Mouse (Mus musculus) lung, adult 2 months (tissue): ENCODE results near the gene Aldh1a3. TPM values are rescaled to one million over a fixed set of nuclear protein-coding genes. Genes with fewer than 3 reads are reported as not detected.

Experiments used
- DNase-seq: peaks from one replicate; pipeline ENCODE4 v3.0.0; 2022
- H3K4me1 ChIP-seq: fragments of 200-500 bp; 2 replicates; pipeline ENCODE4 v1.6.1; 2011; ENCODE audit warnings: low read length; ENCODE audit not compliant: control insufficient read depth, insufficient read depth
- H3K4me3 ChIP-seq: fragments of 200-500 bp; replicated peaks from 2 replicates; pipeline ENCODE3; 2011; ENCODE audit warnings: low read depth, mild to moderate bottlenecking, control low read depth, low read length; ENCODE audit errors: extremely low read depth
- CTCF ChIP-seq: fragments of 200-500 bp; IDR thresholded peaks from 2 replicates; pipeline ENCODE4 v1.5.1; 2011; ENCODE audit warnings: mild to moderate bottlenecking, low read length, control low read depth; ENCODE audit not compliant: insufficient read depth
- POLR2A ChIP-seq: fragments of 200-500 bp; IDR thresholded peaks from 2 replicates; pipeline ENCODE4 v1.6.1; 2011; ENCODE audit warnings: low read depth, mild to moderate bottlenecking, control low read depth, low read length, borderline replicate concordance; ENCODE audit errors: extremely low read depth
- WGBS: fragments of 180-500 bp; shearing (Covaris S2); methylation state at CpG from one replicate; pipeline ENCODE4 v1.1.7; 2018; 5-methylcytosine and 5-hydroxymethylcytosine counted together
- polyA plus RNA-seq: library from polyadenylated mRNA; depleted of rRNA; stranded (reverse); fragments of >200 nt; gene quantifications from 2 replicates; pipeline ENCODE4 v1.2.3, GENCODE M21; 2012

Gene Aldh1a3
- polyA plus RNA-seq, 1 experiment = 0.53 TPM

DNA sequence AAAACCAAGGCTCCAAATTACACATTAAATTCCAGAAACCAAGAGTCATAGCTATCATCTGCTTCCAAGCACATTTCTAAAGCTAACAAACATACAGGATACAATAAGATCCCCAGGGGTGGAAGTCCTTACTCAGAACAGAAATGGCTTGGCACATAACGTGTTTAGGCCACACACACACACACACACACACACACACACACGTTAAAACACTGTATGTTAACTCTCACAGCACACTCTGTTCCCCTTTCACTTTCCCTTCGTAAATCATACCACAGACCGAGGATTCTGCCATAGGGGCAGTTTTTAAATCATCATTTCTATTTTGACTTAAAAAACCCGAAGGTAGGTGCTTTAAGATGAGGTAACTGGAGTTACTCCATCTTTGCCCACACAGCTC lies 43.1 kb downstream of the Aldh1a3 start:
- 14% methylated on average over 5 of the region's 5 CpGs for WGBS
- Histone ChIP-seq H3K4me3 (no peak overlapping the region), H3K4me1 (peaks cover 6% of the 10 kb centered on the region)
- no peak for DNase-seq
- TF ChIP-seq CTCF (no peak), POLR2A (no peak)

DNA sequence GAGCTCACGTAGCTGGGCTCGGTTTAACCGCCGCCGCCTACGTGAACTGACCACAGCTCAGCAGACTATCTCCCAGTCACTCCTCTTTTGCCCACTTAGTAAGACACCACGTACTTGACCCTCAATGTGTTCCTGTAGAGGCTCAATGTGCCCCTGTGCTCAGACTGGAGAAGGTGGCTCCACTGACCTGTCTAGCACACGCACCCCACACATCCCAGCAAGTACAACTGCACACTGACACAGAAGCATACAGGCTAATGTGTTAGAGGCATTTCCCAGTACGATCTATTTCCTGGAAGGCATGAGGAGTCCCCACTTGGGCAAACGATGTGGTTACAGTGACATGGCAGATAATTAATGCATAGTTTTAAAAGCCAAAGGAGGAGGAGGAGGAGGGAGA lies 50.8 kb downstream of the Aldh1a3 start:
- Histone ChIP-seq H3K4me1 (peaks cover 16% of the 10 kb centered on the region), H3K4me3 (peak overlapping the region; percentile 45)
- TF ChIP-seq POLR2A (no peak), CTCF (no peak)
- DNase-seq = no peak
- 58% methylated on average over 10 of the region's 10 CpGs for WGBS

DNA sequence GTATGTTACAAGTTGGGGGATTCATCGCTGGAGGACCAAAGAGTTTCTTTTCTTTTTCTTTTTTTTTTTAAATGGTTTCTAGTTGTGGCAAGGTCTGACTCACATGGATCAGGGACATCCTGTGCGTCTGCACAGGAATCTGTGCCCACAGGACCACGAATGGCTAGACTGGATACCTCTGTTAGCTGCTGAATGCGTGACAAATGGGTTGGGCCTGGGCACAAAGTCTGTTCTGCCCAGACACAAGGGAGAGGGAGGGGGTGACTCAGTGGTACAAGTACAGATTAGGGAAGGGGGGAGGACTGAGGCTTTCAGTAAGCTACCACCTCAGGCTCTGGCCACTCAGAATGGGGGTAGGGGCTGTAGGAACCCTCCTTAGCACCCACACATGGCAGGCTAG lies 51.6 kb downstream of the Aldh1a3 start:
- Histone ChIP-seq H3K4me3 (no peak overlapping the region), H3K4me1 (peaks cover 16% of the 10 kb centered on the region)
- DNase-seq = no peak
- WGBS = 78% methylated on average over 4 of the region's 4 CpGs
- TF ChIP-seq CTCF = no peak
- no peak for TF ChIP-seq POLR2A

DNA sequence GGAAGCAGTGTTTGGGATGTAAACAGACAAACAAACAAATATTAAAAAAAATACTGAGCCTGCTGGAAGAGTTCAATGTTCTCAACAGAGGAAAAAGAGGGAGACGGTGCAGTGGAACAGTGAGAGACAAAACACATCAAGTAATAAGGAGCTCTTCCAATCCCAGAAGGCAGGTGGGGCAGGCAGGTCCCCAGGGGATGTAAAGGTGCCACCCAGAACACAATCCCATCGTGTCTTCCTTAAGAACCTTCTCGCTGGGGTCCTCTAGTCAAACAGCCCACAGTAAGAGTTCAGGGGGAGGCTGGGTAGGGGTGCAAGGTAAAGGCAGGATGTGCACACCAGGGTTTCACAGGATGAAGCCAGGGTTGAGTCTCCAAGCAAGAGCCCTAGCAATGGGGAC lies 53.9 kb downstream of the Aldh1a3 start:
- Histone ChIP-seq H3K4me3 (no peak overlapping the region), H3K4me1 (peaks cover 20% of the 10 kb centered on the region)
- no peak for TF ChIP-seq CTCF
- no peak for TF ChIP-seq POLR2A
- DNase-seq = no peak
- 86% methylated on average over 3 of the region's 3 CpGs for WGBS

DNA sequence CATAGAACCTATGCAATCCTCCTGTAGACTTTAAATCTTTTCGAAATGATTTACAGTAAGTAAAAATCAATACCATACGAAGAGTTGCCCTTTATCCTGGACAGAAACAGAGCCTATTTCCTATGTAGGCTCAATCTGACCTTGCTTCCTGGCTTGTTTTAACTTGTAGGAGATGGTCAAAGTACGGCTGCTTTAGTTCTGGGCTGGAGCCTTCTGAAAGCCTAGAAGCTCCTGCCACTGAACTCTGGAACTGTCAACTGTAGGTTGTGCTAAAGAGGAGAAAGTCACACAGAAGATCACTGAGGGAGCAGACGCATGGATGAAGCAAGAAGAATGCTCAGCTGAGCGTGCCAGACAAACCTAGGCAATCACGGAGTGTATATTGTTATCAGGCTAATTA lies 56.3 kb downstream of the Aldh1a3 start:
- no peak overlapping the region for H3K4me3 ChIP-seq
- peaks cover 12% of the 10 kb centered on the region for H3K4me1 ChIP-seq
- 84% methylated on average over 6 of the region's 6 CpGs for WGBS
- TF ChIP-seq POLR2A (no peak), CTCF (no peak)
- DNase-seq = no peak

DNA sequence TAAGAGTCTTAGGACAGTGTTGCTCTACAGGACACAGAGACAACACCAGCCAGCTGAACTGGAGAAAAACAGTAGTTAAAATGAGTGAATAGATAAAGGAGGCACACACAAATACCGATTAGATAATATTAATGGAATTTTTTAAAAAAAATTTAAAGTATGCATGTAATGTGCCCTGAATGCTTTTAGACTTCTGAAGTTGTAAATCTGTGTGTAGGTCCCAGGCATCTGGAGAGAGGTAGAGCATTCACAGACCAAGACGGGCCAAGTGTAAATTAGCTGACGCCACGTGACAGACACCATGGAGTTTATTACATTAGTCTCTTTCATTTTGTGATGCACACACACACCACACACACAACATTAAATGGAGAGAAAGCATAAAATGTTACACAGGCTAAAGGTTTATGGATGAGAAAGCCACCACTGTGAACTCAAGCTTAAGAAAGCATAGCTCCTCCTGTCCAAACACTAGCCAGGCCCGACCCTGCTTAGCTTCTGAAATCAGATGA lies 57.3 kb downstream of the Aldh1a3 start:
- Histone ChIP-seq H3K4me1 (peaks cover 11% of the 10 kb centered on the region), H3K4me3 (no peak overlapping the region)
- DNase-seq = no peak
- 55% methylated on average over 5 of the region's 5 CpGs for WGBS
- TF ChIP-seq CTCF (no peak), POLR2A (no peak)

DNA sequence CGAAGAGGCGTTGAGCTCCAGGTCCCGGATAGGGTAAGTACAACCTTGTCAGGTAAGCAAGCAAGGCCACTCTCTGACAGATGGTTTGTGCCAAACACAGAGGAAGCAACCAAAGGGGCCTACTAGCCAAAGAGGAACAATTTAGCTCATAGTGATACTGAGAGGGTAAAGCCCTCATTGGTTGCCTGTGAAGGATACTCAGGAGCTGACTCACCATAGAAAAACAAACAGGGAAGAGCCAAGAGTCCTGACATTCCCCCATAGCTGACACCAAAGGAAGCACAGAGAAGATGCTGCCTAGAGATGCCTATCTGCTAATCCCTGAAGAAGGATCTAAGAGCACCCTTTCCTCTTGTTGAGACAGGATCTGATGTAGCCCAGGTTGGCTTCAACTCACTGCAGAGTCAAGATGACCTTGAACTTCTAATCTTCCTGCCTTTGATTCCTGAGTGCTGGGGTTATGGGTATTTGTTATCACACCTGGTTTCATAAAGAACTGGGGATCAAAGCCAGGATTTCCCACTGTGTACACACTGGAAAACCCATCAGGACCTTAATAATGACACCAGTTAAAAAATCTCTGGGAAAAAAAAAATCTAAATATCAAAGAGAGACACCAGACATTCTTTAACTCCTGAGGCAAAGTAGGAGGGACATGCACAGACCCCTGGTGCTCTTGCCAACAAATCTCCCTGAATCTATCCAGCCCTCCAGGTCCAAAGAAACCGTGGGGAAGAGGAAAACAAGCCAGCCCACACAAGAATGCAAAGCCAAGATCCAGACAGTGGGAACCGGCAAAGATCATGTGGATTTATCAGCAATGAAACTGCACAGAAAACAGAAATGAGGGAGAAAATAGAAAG lies 58.0 kb downstream of the Aldh1a3 start:
- no peak for DNase-seq
- Histone ChIP-seq H3K4me1 (peaks cover 9% of the 10 kb centered on the region), H3K4me3 (no peak overlapping the region)
- WGBS = 57% methylated on average over 5 of the region's 5 CpGs
- no peak for TF ChIP-seq POLR2A
- no peak for TF ChIP-seq CTCF

DNA sequence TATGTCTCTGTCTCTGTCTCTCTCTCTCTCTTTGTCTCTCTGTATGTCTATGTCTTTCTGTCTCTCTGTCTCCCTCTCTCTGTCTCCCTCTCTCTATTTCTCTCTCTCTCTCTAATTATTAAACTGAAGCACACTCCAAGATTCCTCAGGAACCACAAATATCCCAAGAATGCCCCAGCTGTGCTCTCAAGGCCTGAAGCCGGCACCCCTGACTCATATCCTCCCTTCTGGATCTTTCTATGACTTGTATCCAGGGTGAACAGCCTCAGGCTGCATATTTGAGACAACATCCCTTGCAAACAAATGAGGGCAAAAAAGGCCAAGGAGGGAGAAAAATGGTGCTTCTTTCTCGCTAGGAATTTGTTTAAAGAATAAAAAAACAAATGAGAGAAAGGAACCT lies 61.4 kb downstream of the Aldh1a3 start, which contains the start of gene Gm10974:
Gene Gm10974 (plus strand): TSS at position 2 of the 400 bp plus-strand sequence.
- TF ChIP-seq CTCF (no peak), POLR2A (no peak)
- Histone ChIP-seq H3K4me1 (peaks cover 9% of the 10 kb centered on the region), H3K4me3 (no peak within 1 kb of the TSS)
- 36% methylated on average over 2 of the region's 2 CpGs for WGBS
- no peak for DNase-seq

DNA sequence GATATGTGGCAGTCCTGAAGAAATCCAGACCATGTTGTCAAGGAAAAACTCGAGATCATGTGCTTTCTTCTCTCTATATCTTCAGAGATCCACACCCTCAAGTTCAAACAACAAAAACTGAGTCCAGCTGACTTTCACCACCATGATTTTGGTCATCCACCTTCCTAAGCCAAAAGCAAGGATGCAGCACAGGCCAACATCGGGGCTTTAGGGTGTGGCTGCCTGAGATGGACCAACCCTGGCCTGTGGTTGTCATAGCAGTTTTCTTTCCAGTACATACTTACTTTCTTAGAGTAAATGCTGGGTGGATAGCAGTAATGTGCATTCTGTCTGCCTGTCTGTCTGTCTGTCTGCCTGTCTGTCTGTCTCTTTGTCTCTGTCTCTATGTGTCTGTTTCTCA lies 61.9 kb downstream of the Aldh1a3 start:
- 48% methylated on average over 2 of the region's 2 CpGs for WGBS
- TF ChIP-seq POLR2A (no peak), CTCF (no peak)
- Histone ChIP-seq H3K4me3 (no peak overlapping the region), H3K4me1 (peaks cover 9% of the 10 kb centered on the region)
- DNase-seq = no peak

DNA sequence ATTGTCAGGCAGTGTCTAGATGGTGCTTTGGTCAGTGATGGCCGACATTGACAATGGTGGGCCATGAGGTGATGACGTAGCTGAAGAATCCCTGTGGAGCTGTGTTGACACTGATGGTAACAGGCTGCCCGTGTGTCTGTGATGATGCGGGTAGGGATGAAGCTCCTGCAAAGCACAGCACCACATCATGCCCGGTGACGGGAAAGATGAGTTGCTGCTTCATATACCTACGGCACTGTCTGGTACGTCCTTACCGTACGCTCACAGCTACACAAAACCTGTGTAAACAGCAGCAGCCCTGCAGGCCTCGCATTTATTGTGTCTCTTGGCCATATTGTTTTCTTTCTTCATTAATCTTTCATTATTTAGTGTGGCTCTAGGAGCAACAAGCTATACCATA lies 62.8 kb downstream of the Aldh1a3 start:
- TF ChIP-seq POLR2A (no peak), CTCF (no peak)
- 94% methylated on average over 11 of the region's 11 CpGs for WGBS
- Histone ChIP-seq H3K4me1 (peaks cover 7% of the 10 kb centered on the region), H3K4me3 (no peak overlapping the region)
- DNase-seq = no peak
